Mouse (Mus musculus) E14TG2a.4 (cell line): Measurements from ENCODE around the gene Tppp.

Source experiments
- CTCF ChIP-seq: conservative IDR thresholded peaks from 2 replicates; pipeline ENCODE4 v1.5.1; 2014; ENCODE audit warnings: low read length
- NANOG ChIP-seq: IDR thresholded peaks from 2 replicates; pipeline ENCODE4 v1.6.1; 2014; ENCODE audit warnings: borderline replicate concordance, low read length, mixed read lengths
- POU5F1 ChIP-seq: IDR thresholded peaks from 2 replicates; pipeline ENCODE4 v1.6.1; 2014; ENCODE audit warnings: low read length, borderline replicate concordance

GRCm38 (mm10) chr13:74058081-74058480 is 48.9 kb downstream of the Tppp start:
- TF ChIP-seq CTCF (no peak), NANOG (no peak), POU5F1 (no peak)
